20 mouse cellular contexts compared by ENCODE assay signal in genomic region chr7:126923999-126924398, GRCm38 (mm10). TPM values are rescaled to one million over a fixed set of nuclear protein-coding genes. Genes with fewer than 3 reads are reported as not detected.
DNase-seq lines count a peak whose midpoint lies in the region; ATAC-seq and TF ChIP-seq lines count a peak whose summit lies in the region.
"Had no signal": no experiment of that assay in that cellular context is flagged by ENCODE, and none has a peak within 500 bp of the region (broad histone marks: within the 10 kb centered on the region; RNA-seq: fewer than 3 reads in every experiment).

No protein-coding gene starts in this region.

- H3K36me3 ChIP-seq in heart, postnatal 0 days (replicated peaks; ENCODE audit: control insufficient read depth, insufficient read depth, low read length), result no peaks in the 10 kb centered on the region
- no peaks in the 10 kb centered on the region for H3K36me3 ChIP-seq in midbrain, embryonic 11.5 days (ENCODE audit: control insufficient read depth, insufficient read depth, low read length)
- no peaks in the 10 kb centered on the region for H3K36me3 ChIP-seq in midbrain, embryonic 16.5 days (ENCODE audit: control insufficient read depth, insufficient read depth, low read length)
- no peaks in the 10 kb centered on the region for H3K36me3 ChIP-seq in liver, postnatal 0 days (replicated peaks; ENCODE audit: insufficient read depth, low read length)
- no peaks in the 10 kb centered on the region for H3K36me3 ChIP-seq in limb, embryonic 10.5 days
- H3K36me3 ChIP-seq: limb, embryonic 15.5 days; stomach, embryonic 15.5 days had no signal

- no peaks in the 10 kb centered on the region for H3K27me3 ChIP-seq in heart, postnatal 0 days (ENCODE audit: control insufficient read depth, insufficient read depth, low read length)
- H3K27me3 ChIP-seq in midbrain, embryonic 11.5 days (ENCODE audit: control insufficient read depth, insufficient read depth, low read length), result no peaks in the 10 kb centered on the region
- H3K27me3 ChIP-seq in midbrain, embryonic 16.5 days (ENCODE audit: control insufficient read depth, insufficient read depth, low read depth, low read length), result no peaks in the 10 kb centered on the region
- no peaks in the 10 kb centered on the region for H3K27me3 ChIP-seq in liver, postnatal 0 days (ENCODE audit: insufficient read depth, low read length)
- no peaks in the 10 kb centered on the region for H3K27me3 ChIP-seq in limb, embryonic 10.5 days (ENCODE audit: low read depth, poor library complexity, severe bottlenecking)
- H3K27me3 ChIP-seq: limb, embryonic 15.5 days; stomach, embryonic 15.5 days had no signal

- peak; percentile 21; the same call in 1 of the 2 replicates for ATAC-seq in heart, postnatal 0 days (ENCODE audit: insufficient read depth, low read depth)
- ATAC-seq in midbrain, embryonic 11.5 days (ENCODE audit: low FRiP score), result no peak
- no peak for ATAC-seq in midbrain, embryonic 16.5 days
- no peak for ATAC-seq in liver, postnatal 0 days
- ATAC-seq: activated CD4-positive, CD25-positive, alpha-beta regulatory T cell, adult 4 months; hindbrain, postnatal 0 days had no signal

- 64% methylated on average over 5 of the region's 5 CpGs for WGBS in heart, postnatal 0 days
- 55% methylated on average over 5 of the region's 5 CpGs for WGBS in midbrain, embryonic 11.5 days
- WGBS in midbrain, embryonic 16.5 days, result 46% methylated on average over 5 of the region's 5 CpGs
- 59% methylated on average over 5 of the region's 5 CpGs for WGBS in liver, postnatal 0 days (ENCODE audit: insufficient replicate concordance)
- WGBS in limb, embryonic 10.5 days, result 77% methylated on average over 5 of the region's 5 CpGs

- peak overlapping the region; percentile 12; the same call in 1 of the 2 replicates for H3K27ac ChIP-seq in heart, postnatal 0 days (ENCODE audit: low read depth)
- H3K27ac ChIP-seq in midbrain, embryonic 11.5 days (ENCODE audit: low read depth, low read length), result peak overlapping the region; percentile 35; the same call in 1 of the 2 replicates
- H3K27ac ChIP-seq in midbrain, embryonic 16.5 days (ENCODE audit: low read length), result no peak overlapping the region
- peak overlapping the region; percentile 35 for H3K27ac ChIP-seq in liver, postnatal 0 days (ENCODE audit: low read depth)
- H3K27ac ChIP-seq in limb, embryonic 10.5 days, result no peak overlapping the region
- H3K27ac ChIP-seq: hindbrain, postnatal 0 days; limb, embryonic 15.5 days; stomach, embryonic 15.5 days had no signal

- TF ChIP-seq EP300 in heart, postnatal 0 days (IDR thresholded peaks at IDR 0.05; ENCODE audit: low read depth), result no peak
- 0 out of 2 replicates have a peak, but pooled peaks have one; percentile 11 for TF ChIP-seq EP300 in liver, postnatal 0 days (IDR thresholded peaks at IDR 0.05; ENCODE audit: low read depth)

- H3K4me3 ChIP-seq in heart, postnatal 0 days (ENCODE audit: low read depth, low read length), result no peak overlapping the region
- no peak overlapping the region for H3K4me3 ChIP-seq in midbrain, embryonic 11.5 days (ENCODE audit: low read depth, low read length)
- H3K4me3 ChIP-seq in midbrain, embryonic 16.5 days (ENCODE audit: low read depth, low read length), result no peak overlapping the region
- no peak overlapping the region for H3K4me3 ChIP-seq in liver, postnatal 0 days (ENCODE audit: low read depth, low read length)
- no peak overlapping the region for H3K4me3 ChIP-seq in limb, embryonic 10.5 days
- H3K4me3 ChIP-seq: erythroblast, embryonic 14.5 days; limb, embryonic 15.5 days; myocyte; stomach, embryonic 15.5 days had no signal

- no peaks in the 10 kb centered on the region for H3K4me1 ChIP-seq in heart, postnatal 0 days (ENCODE audit: control insufficient read depth, insufficient read depth)
- peaks cover 21% of the 10 kb centered on the region for H3K4me1 ChIP-seq in midbrain, embryonic 11.5 days (ENCODE audit: control insufficient read depth, insufficient read depth, low read length)
- no peaks in the 10 kb centered on the region for H3K4me1 ChIP-seq in midbrain, embryonic 16.5 days (ENCODE audit: control insufficient read depth, insufficient read depth, low read length)
- peaks cover 16% of the 10 kb centered on the region for H3K4me1 ChIP-seq in liver, postnatal 0 days (ENCODE audit: insufficient read depth)
- peaks cover 1% of the 10 kb centered on the region; the same call in 1 of the 2 replicates for H3K4me1 ChIP-seq in limb, embryonic 10.5 days
- H3K4me1 ChIP-seq: limb, embryonic 15.5 days had no signal

- H3K4me2 ChIP-seq in heart, postnatal 0 days (ENCODE audit: low read depth, low read length), result no peak overlapping the region
- no peak overlapping the region for H3K4me2 ChIP-seq in midbrain, embryonic 11.5 days
- H3K4me2 ChIP-seq in midbrain, embryonic 16.5 days (ENCODE audit: low read length), result no peak overlapping the region
- H3K4me2 ChIP-seq in liver, postnatal 0 days (ENCODE audit: low read depth, low read length), result no peak overlapping the region
- H3K4me2 ChIP-seq: limb, embryonic 15.5 days; stomach, embryonic 15.5 days had no signal

- no peak overlapping the region for H3K9ac ChIP-seq in heart, postnatal 0 days (replicated peaks; ENCODE audit: low read depth, low read length)
- H3K9ac ChIP-seq in midbrain, embryonic 11.5 days (ENCODE audit: low read length), result no peak overlapping the region
- no peak overlapping the region for H3K9ac ChIP-seq in midbrain, embryonic 16.5 days (ENCODE audit: low read depth, low read length)
- H3K9ac ChIP-seq in liver, postnatal 0 days (replicated peaks), result no peak overlapping the region
- H3K9ac ChIP-seq: limb, embryonic 15.5 days; stomach, embryonic 15.5 days had no signal

- peak; percentile 59 for DNase-seq in heart, postnatal 0 days (ENCODE audit: low spot score)
- no peak for DNase-seq in heart, adult 8-10 months (ENCODE audit: low spot score)
- DNase-seq in midbrain, embryonic 11.5 days (ENCODE audit: low spot score, missing footprints), result no peak
- DNase-seq in embryo, embryonic 11 days, result peak; percentile 24
- DNase-seq in liver, postnatal 0 days, result no peak
- no peak for DNase-seq in natural killer cell, adult 2 months (ENCODE audit: low spot score in 2 of 2)
- no peak for DNase-seq in limb, embryonic 10.5 days (ENCODE audit: low spot score)
- DNase-seq: cerebellum, adult 11 months; heart, adult 18-20 months; kidney, adult 8-10 months; kidney, postnatal 4 days; lung, postnatal 4 days had no signal

- no peak for TF ChIP-seq CTCF in heart, postnatal 0 days (IDR thresholded peaks at IDR 0.05; ENCODE audit: low read depth)
- TF ChIP-seq CTCF in liver, postnatal 0 days (IDR thresholded peaks at IDR 0.05; ENCODE audit: low read depth), result no peak

- H3K9me3 ChIP-seq in heart, postnatal 0 days (replicated peaks; ENCODE audit: control insufficient read depth, low read length), result no peaks in the 10 kb centered on the region
- H3K9me3 ChIP-seq in midbrain, embryonic 11.5 days (ENCODE audit: control insufficient read depth, low read length), result no peaks in the 10 kb centered on the region
- no peaks in the 10 kb centered on the region for H3K9me3 ChIP-seq in midbrain, embryonic 16.5 days (replicated peaks; ENCODE audit: control insufficient read depth, low read length, poor library complexity, severe bottlenecking)
- no peaks in the 10 kb centered on the region for H3K9me3 ChIP-seq in liver, postnatal 0 days (ENCODE audit: low read length)
- H3K9me3 ChIP-seq in limb, embryonic 10.5 days (replicated peaks), result no peaks in the 10 kb centered on the region
- H3K9me3 ChIP-seq: limb, embryonic 15.5 days; stomach, embryonic 15.5 days had no signal

RNA-seq across cellular contexts. Expression of gene Tmem219, which starts 1.3 kb away (rescaled TPM):
- total RNA-seq in heart, postnatal 0 days (2014; rRNA removed; ENCODE audit: low replicate concordance), result 19.9 and 30.0 TPM in 2 replicates
- 19.9 and 20.5 TPM in 2 replicates for polyA plus RNA-seq in heart, postnatal 0 days (2015; fragmentation: Nextera tagmentation; extraction: Ambion mirVana)
- 10 to 100 TPM; 10.3 to 13.1 (median 12.6) TPM for total RNA-seq in heart, adult 8-10 months (2022)
- polyA plus RNA-seq in midbrain, embryonic 11.5 days (2014; fragmentation: Nextera tagmentation; extraction: Ambion mirVana), result 25.6 and 26.5 TPM in 2 replicates
- 33.2 and 34.0 TPM in 2 replicates for polyA plus RNA-seq in midbrain, embryonic 16.5 days (2015; fragmentation: Nextera tagmentation; extraction: Ambion mirVana)
- polyA plus RNA-seq in liver, postnatal 0 days (2015; fragmentation: Nextera tagmentation; extraction: Ambion mirVana), result 35.6 and 38.4 TPM in 2 replicates
- 15.6 and 16.6 TPM in 2 replicates for polyA plus RNA-seq in limb, embryonic 10.5 days (2016; fragmentation: Nextera tagmentation; extraction: Ambion mirVana)

RNA-seq across cellular contexts. Expression of gene Kctd13, which starts 4.7 kb away (rescaled TPM):
- total RNA-seq in heart, postnatal 0 days (2014; rRNA removed; ENCODE audit: low replicate concordance), result 6.8 and 8.2 TPM in 2 replicates
- 11.2 TPM in 2 replicates for polyA plus RNA-seq in heart, postnatal 0 days (2015; fragmentation: Nextera tagmentation; extraction: Ambion mirVana)
- total RNA-seq in heart, adult 8-10 months (2022), result 1 to 10 TPM; 6.6 to 9.3 (median 7.3) TPM
- 26.5 and 26.8 TPM in 2 replicates for polyA plus RNA-seq in midbrain, embryonic 11.5 days (2014; fragmentation: Nextera tagmentation; extraction: Ambion mirVana)
- 135 and 140 TPM in 2 replicates for polyA plus RNA-seq in midbrain, embryonic 16.5 days (2015; fragmentation: Nextera tagmentation; extraction: Ambion mirVana)
- polyA plus RNA-seq in liver, postnatal 0 days (2015; fragmentation: Nextera tagmentation; extraction: Ambion mirVana), result 4.4 and 4.6 TPM in 2 replicates
- 19.5 and 20.3 TPM in 2 replicates for polyA plus RNA-seq in limb, embryonic 10.5 days (2016; fragmentation: Nextera tagmentation; extraction: Ambion mirVana)

RNA-seq across cellular contexts. Expression of gene Asphd1, which starts 25.4 kb away (rescaled TPM):
- 0.23 TPM in 1 of 2 replicates, not detected in the other for total RNA-seq in heart, postnatal 0 days (2014; rRNA removed; ENCODE audit: low replicate concordance)
- not detected in 2 replicates for polyA plus RNA-seq in heart, postnatal 0 days (2015; fragmentation: Nextera tagmentation; extraction: Ambion mirVana)
- total RNA-seq in heart, adult 8-10 months (2022), result under 1 TPM in 1 of 4 experiments, not detected in 3; 0.19 TPM
- 1.2 and 1.5 TPM in 2 replicates for polyA plus RNA-seq in midbrain, embryonic 11.5 days (2014; fragmentation: Nextera tagmentation; extraction: Ambion mirVana)
- 10.4 TPM in 2 replicates for polyA plus RNA-seq in midbrain, embryonic 16.5 days (2015; fragmentation: Nextera tagmentation; extraction: Ambion mirVana)
- not detected in 2 replicates for polyA plus RNA-seq in liver, postnatal 0 days (2015; fragmentation: Nextera tagmentation; extraction: Ambion mirVana)
- 0.11 TPM in 1 of 2 replicates, not detected in the other for polyA plus RNA-seq in limb, embryonic 10.5 days (2016; fragmentation: Nextera tagmentation; extraction: Ambion mirVana)
- total RNA-seq: common myeloid progenitor, adult 5-6 weeks; heart, adult 18-20 months had no signal
- polyA plus RNA-seq: erythroblast, embryonic 14.5 days; limb, embryonic 15.5 days had no signal

RNA-seq across cellular contexts. Expression of gene Sez6l2, which starts 26.4 kb away (rescaled TPM):
- 8.7 and 14.2 TPM in 2 replicates for total RNA-seq in heart, postnatal 0 days (2014; rRNA removed; ENCODE audit: low replicate concordance)
- polyA plus RNA-seq in heart, postnatal 0 days (2015; fragmentation: Nextera tagmentation; extraction: Ambion mirVana), result 1.5 and 1.7 TPM in 2 replicates
- 1 to 10 TPM; 2.6 to 7.2 (median 6.4) TPM for total RNA-seq in heart, adult 8-10 months (2022)
- 7.8 and 9.9 TPM in 2 replicates for polyA plus RNA-seq in midbrain, embryonic 11.5 days (2014; fragmentation: Nextera tagmentation; extraction: Ambion mirVana)
- polyA plus RNA-seq in midbrain, embryonic 16.5 days (2015; fragmentation: Nextera tagmentation; extraction: Ambion mirVana), result 44.6 and 50.2 TPM in 2 replicates
- polyA plus RNA-seq in liver, postnatal 0 days (2015; fragmentation: Nextera tagmentation; extraction: Ambion mirVana), result 0.09 and 0.43 TPM in 2 replicates
- polyA plus RNA-seq in limb, embryonic 10.5 days (2016; fragmentation: Nextera tagmentation; extraction: Ambion mirVana), result 0.10 and 0.20 TPM in 2 replicates

RNA-seq across cellular contexts. Expression of gene Taok2, which starts 39.5 kb away (rescaled TPM):
- 47.4 and 47.9 TPM in 2 replicates for total RNA-seq in heart, postnatal 0 days (2014; rRNA removed; ENCODE audit: low replicate concordance)
- 17.9 and 20.9 TPM in 2 replicates for polyA plus RNA-seq in heart, postnatal 0 days (2015; fragmentation: Nextera tagmentation; extraction: Ambion mirVana)
- 10 to 100 TPM; 35.8 to 40.4 (median 38.5) TPM for total RNA-seq in heart, adult 8-10 months (2022)
- 25.7 and 27.2 TPM in 2 replicates for polyA plus RNA-seq in midbrain, embryonic 11.5 days (2014; fragmentation: Nextera tagmentation; extraction: Ambion mirVana)
- polyA plus RNA-seq in midbrain, embryonic 16.5 days (2015; fragmentation: Nextera tagmentation; extraction: Ambion mirVana), result 64.8 and 66.7 TPM in 2 replicates
- 7.5 and 8.7 TPM in 2 replicates for polyA plus RNA-seq in liver, postnatal 0 days (2015; fragmentation: Nextera tagmentation; extraction: Ambion mirVana)
- 48.5 and 56.4 TPM in 2 replicates for polyA plus RNA-seq in limb, embryonic 10.5 days (2016; fragmentation: Nextera tagmentation; extraction: Ambion mirVana)

Comparison
In these comparisons a context has a peak if more than half of its experiments do, and no peak if none do; other contexts are left out.
1. DNase-seq: peak in heart, postnatal 0 days (single experiment) and embryo, embryonic 11 days (single experiment); none in heart, adult 8-10 months (single experiment), midbrain, embryonic 11.5 days (single experiment), liver, postnatal 0 days (single experiment), natural killer cell, adult 2 months (0 of 2) and limb, embryonic 10.5 days (single experiment).
2. H3K27ac ChIP-seq: peak in heart, postnatal 0 days (single experiment), midbrain, embryonic 11.5 days (single experiment) and liver, postnatal 0 days (single experiment); none in midbrain, embryonic 16.5 days (single experiment) and limb, embryonic 10.5 days (single experiment).